Mouse (Mus musculus) forelimb bud, embryonic 11.5 days (tissue): ENCODE results near the gene Icos.

Experiments used
- DNase-seq: peaks from one replicate; pipeline ENCODE4 v3.0.0-alpha.2; 2012; ENCODE audit warnings: low read depth, low spot score

Gene Icos

DNA sequence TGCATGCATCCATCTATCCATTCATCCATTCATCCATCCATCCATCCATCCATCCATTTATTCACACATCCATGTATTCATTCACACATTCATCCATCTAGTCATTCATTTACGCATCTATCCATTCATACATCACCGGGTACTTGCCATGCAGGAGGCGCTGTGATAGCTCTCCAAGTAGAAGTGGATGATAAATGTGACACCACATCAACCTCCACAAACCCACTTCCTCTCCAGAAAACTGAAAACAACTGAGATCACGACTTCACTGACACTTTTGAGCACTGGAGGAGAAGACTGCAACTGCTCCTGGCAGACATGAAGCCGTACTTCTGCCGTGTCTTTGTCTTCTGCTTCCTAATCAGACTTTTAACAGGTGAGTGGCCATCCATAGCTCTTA lies at the start of gene Icos:
Gene Icos, plus strand, starts transcription at position 287 of the 400 bp plus-strand sequence.
- no peak for DNase-seq

DNA sequence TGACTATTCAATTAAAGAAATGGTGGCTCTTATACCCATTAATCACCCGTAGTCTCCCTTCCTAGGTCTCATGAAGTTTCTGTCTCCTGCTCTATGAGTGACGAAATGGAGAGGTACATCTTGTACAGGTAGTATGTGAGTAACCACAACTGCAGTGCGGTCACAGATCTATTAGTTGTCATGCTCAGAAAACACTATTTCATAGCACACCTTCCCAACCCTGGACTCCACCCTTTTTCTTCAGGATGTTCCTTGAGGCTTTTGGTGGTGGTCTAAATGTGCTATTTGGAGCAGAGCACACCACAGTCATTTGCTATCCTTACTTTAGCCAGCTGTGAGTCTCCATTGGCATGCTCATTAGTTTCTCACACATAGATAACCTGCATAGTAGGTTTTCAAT lies 48.7 kb upstream of the Icos start:
- no peak for DNase-seq

DNA sequence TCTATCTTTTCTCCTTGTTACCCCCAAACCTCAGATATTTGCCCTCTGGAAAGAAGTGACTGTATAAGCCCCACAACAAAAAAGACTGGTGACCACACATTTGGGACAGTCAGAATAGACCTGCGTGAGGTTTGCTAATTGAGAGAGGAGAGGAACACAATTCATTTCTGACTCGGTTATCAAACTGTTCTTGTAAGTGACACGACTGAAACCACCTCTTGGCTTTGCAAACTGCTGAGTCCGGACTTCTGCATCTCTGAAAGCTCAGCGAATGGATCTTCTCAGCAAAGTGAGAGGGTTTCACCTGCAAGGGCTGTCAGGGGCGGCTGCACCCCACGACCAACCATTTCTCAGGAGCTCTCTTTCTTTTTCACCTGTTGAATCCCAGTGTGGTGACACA lies 47.3 kb upstream of the Icos start:
- no peak for DNase-seq

DNA sequence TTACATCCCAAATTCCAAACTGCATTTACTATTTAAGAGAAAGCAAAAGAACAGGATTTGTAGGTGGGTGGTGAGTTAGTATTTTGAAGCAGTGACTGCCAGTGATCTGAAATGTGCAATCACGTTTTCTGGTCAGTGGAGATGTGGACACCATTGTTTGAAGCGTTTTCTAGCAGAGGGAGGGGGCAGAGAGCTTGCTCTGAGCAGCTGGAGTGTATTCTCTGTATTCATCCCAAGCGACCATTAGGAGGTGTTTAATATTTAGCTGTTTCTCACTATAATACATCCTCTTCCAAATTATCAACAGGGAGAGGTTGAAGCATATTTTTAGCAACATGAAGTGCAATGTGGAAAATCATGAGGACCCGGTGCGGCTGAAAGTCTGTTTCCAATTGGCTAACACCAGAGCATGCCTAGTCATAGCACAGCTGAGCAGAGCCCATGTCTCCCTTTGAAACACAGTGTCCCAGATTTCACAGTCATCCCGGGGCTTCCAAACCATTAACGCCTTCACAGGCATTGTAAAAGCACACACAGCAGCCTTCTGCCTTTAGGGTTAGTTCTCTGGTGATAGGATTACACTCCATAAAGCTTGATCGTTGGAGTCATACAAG lies 41.7 kb upstream of the Icos start:
- no peak for DNase-seq

DNA sequence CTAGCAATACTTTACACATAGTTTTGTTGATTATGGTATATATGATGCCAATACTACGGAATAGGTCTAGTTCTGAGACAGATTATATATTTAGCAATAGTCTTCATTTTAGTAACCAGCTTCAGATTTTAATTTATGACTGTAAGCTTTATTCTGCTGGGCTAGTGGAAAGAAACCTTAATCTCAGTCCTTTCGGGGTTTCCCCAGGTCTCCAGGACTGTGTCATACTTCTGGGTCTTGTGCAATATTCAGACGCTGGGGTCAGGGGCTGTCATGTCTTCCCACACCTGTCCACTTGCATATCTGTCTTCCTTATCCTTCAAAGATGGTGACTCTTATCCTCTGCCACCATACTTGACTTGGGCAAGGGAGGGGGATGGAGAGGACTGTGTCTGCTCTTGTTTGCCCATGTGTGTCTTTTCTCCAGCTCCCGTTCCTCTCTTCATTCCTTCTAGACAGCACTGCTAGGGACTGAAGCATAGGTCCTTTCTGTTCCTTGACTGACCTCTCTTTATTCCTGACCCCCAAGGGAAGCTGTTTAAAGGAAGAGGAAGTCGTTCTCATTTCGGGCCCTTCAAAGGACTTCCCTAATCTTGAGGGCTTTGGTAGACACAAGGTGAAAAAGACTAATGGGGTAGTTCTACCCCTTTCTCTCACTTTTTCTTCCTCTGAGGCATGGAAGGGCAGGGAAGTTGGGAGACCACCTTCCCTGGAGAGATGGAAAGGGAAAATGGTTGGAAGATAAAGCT lies 40.6 kb upstream of the Icos start:
- no peak for DNase-seq

DNA sequence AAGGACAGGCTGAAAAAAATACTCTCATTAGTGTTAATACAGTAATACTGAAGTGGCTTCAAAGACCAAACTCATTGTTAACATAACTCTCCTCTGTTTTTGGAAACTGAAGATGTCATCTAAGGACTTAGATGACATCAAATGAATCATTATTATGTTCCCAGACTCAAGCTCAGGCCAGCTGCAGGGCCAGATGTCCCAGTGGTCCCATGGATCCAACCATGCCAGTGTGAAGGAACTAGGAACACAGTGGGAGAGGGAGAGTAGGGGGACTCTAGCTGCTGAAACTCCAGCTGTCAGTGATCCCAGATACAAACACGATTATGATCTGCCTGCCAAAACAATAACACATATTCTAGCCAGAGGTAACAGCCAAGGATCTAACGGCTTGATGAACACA lies 39.5 kb upstream of the Icos start:
- no peak for DNase-seq

DNA sequence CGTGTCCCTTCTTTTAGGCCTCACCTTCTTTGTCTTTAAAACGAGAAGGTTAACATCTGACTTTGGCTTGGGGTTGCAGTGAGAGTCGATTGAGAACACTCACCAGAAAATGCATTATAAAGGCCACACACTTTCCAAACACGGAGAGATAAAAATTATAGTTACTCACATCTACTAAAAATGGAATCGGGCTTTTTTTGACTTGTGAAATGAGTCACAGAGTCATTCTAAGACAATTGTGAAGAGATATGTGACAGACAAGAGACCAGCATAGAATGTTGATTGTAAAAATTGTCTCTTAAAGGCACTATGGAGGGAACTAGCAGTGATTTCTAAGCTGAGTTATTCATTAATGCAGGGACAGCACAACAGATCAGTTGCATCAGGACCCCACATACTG lies 38.8 kb upstream of the Icos start:
- DNase-seq = no peak

DNA sequence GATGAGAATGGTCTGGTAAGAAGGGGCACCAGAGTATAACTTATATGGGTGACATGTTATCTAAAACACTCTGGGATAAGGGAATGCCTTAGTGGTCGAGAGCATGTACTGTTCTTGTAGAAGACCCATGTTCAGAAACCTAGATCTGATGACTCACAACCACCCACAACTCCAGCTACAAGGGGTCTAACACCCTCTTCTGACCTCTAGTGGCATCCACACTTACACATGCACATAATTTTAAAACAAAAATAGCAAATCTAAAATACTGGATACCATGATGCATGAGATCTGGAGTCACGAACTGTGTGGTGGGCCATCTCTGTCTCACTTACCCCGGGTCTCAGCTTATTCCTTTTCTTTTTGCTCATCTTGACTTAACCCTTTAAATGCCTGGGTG lies 37.7 kb upstream of the Icos start:
- no peak for DNase-seq

DNA sequence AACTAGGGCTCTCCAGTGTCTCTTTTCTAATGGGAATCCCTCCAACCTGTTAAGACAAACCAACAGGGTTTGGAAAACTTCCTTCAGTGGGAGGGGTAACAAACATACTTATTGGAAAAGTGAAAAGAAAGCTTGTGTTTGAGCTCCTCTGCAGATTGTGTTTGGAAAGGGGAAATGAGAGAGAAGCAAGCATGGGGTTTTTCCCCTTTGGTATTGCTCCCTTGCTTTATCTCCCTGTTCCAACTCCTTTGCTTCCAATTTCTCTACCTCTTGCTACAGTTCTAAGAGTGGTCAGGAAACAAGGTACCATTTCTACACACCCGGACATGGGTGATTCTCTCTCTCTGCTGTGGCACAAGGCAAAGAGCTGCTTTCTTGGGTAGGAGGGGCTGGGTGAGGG lies 37.1 kb upstream of the Icos start:
- DNase-seq = no peak

DNA sequence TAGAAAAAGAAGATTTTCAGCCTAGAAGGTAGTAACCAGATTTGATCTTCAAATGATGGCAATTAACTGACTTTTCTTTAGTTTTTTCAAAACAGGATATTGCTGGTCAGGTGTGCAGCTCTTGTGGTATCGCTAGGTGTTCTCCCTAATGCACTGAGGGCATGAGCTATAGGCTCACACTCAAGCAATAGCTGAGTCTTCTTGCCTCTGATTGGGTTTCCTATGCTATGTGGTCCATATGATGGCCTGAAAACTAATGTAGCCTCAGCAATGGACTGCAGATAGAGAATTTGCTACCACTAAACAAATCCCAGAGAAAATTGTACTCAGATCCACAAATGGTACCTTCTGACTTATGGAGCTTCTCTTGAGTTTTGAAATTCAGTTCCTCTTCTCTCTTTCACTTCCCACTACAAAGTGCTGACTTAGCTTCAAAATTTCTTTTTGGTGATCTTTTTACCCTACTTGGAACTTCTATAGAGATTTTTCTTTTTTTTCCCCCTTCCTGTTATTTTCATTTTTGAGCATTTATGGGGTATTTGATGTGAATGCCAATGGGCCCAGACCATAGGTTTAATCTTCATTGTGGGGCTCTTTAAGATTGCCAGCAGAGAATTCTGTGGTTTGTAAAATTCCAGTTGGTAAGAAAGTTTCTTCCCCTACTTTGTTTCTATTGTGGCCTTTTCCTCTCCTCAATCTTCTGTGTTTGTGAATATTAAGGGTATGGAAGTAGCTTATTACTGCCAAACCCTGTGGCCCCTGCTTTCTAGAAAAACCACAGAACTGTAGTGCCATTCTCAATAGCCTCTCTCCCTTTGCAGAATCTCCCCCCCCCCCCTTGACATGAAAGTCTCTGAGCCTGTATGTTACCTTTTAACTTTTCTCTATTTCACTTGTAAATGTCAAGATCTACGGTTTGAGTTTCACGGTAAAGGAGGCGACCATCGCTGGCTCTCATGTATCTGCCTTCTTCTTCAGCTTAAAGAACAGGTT lies 36.4 kb upstream of the Icos start:
- DNase-seq = no peak

DNA sequence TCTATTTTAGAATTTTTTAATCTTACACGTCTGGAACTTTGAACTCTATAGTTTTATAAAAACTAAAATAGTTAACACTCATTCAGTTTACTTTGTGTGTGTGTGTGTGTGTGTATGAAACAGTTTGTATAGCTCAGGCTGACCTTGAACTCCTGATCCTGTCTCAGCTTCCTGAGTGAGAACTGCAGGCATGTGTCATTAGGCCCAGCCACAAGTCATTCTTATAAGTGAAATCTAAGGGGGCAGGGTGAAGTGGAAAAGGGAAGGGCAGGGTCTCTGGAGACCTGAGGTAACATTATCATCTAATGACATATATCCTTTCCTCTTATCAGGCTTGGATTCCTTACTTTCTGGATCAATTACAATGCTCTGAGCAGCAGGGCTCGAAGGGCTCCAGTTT lies 34.8 kb upstream of the Icos start:
- DNase-seq = no peak

DNA sequence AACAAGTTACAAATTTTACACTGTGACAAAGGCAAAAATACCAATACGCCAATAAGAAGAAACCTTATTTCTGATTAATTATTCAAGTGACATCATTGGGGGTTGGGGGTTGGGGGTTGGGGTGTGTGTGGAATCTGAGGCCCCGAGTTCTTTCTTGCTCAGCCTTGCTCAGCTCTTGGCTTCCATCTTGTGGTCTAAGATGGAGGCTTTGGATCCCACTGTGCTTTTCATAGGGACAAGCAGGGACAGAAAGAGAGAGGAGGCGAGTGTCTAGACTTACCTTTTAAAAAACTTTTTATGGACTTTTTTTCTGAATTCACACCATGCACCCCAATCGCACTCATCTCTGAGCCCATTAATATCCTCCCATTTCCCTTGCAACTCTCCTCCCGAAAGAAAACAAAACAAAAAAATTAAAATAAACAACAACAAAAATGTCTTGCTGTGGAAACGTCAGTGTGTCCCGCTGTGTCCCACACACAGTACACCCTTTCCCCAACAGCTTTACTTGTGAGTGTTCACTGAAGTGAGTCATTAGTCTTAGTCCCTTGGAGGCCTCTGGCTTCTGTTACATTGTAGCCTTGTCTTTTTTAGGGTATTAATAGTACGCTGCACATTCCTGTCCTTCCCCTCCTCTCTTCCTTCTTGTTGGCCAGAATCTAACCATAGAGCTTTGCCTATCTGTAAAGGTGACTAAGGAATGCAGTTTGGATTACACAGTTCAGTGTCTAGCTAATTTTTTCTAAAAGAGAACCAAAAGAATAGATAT lies 31.9 kb upstream of the Icos start:
- no peak for DNase-seq

DNA sequence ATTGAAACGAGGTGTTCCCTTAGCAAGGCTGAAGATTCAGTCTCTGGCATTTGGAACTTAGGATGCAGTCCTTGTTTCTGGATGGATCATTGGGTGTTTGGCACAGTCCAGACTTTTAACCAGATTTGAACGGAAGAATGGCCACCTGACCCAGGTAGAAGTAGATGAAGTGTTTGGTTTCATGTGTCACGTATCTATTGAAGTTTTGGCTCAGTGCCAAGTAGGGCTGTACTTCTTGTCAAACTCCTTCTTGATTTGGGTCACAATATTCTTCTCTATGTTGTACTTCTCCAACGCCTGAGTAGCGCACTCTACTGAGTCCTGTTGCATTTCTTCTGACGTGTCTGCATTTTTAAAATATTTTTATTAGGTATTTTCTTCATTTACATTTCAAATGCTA lies 29.6 kb upstream of the Icos start:
- no peak for DNase-seq

DNA sequence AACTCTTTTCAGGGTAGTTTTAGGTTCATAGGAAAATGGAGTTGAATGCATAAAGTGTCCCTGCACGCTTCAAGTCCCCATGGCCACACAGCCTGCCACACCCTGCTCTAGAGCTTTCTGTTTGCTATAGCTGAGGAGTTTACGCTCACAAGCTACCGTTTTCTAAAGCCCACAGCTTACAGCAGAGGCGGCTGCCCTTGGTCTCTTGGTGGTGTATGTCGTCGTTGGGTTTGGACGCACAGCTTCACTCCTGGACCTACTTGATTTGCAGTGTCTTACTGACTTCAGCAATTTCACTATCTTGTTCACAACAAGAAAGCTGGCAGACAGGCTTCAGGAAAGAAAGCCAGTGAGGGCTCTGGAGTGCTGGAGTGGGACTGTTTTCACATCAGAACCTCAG lies 24.8 kb upstream of the Icos start:
- no peak for DNase-seq

DNA sequence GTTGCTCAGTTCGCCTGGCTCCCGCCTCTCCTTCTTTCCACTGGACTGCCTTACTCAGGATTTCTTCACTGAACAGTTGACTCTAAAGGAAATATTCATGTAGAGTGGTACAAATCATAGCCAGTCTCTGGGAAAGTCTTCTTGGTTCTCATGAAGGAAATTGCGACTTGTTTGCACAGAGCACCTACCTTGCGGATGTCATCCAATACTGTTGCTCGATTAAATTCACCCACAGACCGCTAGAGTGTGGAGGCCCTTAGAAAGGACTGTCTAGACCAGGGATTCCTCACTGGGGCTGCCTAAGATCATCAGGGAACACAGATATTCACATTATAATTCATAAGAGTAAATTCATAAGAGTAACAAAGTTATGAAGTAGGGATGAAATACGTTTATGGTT lies 24.0 kb upstream of the Icos start:
- no peak for DNase-seq

DNA sequence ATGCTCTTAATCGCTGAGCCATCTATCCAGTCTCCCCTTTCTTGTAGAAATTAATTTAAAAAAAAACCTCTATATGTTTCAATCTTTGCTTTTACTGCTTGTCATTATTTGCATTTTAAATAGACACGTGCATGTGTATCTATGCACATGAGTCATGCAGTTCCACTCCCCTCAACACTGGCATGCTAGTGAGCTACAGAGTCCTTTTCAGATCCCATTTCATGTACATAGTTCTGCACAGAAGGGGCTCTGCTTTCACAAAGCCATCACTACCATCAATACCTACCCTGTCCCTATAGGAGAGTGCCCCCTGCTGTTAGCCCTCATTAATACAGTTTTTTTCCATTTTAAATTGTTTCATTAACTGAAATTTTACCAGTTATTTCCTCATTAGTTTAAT lies 23.0 kb upstream of the Icos start:
- peak; percentile 20 for DNase-seq

DNA sequence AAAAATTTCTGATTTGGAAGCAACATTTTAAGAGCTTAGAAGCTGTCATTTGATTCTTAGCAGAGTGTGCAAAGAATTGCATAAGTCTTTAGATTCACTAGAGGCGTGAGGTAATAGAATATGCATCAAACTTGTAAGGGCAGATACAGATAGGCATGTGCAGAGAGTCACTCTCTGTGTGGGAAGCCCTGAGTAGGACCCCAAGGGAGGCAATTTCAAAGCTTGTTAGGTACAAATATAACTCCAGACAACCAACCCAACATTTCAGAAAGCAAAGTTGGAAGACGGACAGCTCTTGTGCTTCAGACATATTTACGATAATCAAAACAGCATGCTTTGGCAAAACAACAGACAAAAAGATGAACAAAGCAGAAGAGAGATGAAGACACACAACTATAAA lies 22.5 kb upstream of the Icos start:
- no peak for DNase-seq

DNA sequence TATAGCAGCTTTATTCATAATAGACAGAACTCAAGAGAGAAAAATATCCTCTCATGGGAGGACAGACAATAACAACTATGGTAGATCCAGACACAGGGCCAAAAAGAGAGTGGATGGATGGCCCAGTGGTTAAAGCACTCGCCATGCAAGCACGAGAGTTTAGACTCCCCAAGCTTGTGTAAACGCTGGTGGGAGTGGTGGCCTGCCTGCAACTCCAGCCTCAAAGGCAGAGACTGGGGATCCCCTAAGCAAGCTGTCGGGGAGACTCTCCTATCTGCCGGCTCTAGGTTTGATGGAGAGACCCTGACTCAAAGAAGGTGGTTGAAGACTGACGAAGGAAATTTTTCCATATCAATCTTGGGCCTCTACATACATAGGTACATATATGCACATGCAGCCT lies 21.5 kb upstream of the Icos start:
- DNase-seq = no peak

DNA sequence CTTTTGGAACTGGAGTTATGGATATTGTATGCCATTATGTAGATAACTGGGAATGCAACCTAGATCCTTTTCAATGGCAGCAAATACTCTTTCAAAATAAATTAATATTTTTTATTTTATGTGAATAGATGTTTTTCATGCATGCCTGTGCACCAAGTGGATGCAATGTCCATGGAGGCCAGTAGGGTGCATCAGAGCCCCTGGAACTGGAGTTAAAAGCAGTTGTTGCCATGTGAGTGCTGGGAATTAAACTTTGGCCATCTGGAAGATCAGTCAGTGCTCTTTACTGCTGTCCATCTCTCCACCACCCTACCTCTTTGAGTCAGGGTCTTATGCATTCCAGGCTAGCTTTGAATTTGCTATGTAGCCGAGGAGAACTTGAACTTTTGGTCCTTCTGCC lies 19.4 kb upstream of the Icos start:
- DNase-seq = no peak

DNA sequence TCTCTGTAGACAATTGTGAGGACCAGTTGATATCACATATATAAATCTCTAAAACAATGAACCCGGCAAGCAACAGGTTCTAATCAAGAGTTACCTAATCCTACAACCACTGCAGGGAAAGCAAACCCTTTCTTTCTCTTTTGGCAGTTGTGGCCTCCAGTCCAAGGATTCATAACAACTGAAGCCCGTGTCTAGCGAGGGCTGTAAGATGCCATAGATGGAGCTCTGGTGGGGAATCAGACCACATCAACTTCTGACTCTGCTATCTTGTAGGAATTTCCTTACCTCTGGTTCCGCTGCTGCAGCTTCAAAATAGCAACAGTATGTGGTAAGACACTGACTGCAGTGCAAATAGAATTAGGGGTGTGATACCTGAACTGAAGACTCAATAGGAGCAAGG lies 18.5 kb upstream of the Icos start:
- DNase-seq = no peak

DNA sequence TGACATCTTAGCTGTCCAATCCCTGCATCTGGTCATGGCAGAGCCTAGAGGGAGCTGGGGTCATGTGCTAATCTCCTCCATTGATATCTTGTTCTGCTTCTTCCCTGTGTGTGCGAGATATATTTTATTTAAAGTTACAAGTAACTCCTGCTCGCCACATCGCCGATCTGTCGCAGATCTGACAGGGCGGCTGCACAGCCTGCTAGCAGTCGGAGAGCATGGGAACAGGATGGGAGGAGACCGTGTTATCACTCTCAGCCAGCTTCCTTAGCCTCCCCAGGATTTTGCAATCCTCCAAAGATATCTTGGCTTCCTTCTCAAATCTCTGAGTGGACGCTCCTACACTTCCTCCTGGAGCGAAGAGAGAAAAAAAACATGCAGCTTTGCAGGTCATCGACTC lies 17.3 kb upstream of the Icos start:
- no peak for DNase-seq

DNA sequence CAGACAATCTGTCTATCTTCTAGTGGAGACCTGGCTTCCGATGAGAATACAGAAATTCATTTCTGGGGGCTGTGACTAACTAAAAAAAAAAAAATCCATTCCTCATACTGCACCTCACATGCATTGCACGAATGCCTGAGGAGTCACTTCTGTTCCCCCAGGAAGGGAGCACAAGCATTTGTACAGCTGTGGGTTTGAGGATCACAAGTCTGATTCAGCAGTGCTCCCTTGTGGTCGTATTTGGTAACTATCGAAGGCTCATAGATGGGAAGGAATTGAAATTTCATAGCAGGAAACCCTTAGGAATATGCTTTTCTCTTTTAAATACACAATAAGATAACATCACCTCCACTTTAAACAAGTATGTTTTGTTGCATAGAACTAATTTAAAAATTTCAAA lies 16.6 kb upstream of the Icos start:
- peak; percentile 62 for DNase-seq
